Mouse (Mus musculus) natural killer cell, adult 2 months (primary cell): ENCODE results near the gene Nbea.

Experiments
- DNase-seq, 2 experiments: peaks; one replicate each; pipeline ENCODE4 v3.0.0; 2022; ENCODE audit warnings: low spot score in 2 of 2

The Nbea gene

DNA sequence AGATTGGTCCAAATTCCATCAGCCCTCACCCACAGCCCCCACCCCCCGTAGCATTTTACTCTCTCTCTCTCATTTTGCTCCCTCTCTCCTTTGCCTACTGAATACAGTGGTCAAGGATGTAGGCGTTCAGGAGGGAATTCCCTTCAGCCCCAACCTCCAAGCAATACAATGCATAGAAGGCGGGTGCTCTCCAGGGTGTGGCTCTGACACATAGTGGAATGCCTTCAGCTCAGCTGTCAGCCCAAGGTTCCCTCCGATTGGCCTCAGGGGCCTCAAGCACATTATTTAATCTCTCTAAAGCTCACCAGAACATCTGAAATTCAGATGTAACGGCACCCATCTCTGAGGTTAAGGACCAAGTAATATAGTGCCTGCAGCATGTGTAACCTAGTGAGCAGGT is 590.2 kb downstream of the Nbea start:
- no peak for DNase-seq

DNA sequence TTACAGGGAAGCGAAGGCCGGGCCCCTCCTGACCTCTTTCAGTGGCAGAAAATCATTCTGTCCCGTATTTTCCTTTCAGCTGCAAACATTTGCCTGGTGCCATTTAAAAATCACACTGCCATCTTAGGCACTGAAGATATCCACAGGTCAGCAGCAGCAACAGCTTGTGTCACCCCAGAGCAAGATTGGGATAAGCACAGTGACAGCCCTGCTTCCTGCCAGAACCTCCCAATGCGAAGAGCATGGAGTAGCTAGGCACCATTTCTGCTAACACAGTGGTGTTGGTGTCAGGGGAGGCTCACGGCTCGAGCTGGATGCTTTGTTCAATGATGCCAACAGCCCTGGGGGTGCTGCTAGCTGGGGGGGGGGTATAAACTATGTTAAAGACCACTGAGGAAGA is 592.8 kb downstream of the Nbea start:
- no peak for DNase-seq

DNA sequence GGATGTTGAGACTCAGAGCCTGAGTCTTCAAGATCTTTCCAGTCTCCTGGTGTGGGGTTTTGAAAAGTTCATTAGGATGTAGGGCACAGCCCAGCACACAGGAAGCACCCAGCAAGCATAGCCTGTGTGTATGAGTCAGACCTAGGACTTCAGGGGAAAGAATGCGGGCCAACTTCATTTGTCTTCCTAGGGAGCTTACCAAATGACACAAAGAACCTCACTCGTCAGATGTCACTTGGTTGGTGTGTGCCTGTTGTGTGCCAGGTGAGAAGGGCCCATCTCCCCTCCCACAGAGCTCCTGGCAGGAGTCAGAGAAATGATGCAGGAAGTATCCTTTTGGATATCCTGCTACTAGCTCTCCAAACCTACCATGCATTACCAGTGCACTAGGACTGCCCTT is 593.2 kb downstream of the Nbea start:
- no peak for DNase-seq

DNA sequence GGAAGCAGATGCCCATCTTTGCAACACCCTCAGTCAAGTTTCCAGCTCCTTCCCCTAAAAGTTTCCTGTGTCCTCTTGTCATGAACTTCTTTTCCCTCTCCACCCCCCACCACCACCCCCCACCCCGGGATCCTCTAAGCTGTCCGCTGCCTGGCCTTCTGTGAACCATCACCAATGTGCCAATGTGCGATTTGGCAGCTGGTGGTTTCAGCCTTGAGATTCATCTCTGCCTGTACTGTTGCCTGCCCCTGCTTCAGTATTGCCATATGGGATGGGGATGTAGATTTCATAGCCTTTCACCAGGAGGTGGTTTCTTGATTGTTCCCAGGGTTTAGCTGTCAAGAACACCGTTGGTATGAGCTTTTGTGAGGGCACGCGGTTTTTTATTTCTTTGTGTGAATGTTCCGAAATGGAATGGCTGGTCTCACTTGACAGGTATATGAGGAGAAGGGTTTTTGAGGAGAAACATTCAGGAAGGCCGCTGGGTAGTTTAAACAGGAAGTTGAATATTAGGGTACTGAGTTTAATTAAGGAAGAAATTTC is 594.0 kb downstream of the Nbea start:
- DNase-seq = no peak

DNA sequence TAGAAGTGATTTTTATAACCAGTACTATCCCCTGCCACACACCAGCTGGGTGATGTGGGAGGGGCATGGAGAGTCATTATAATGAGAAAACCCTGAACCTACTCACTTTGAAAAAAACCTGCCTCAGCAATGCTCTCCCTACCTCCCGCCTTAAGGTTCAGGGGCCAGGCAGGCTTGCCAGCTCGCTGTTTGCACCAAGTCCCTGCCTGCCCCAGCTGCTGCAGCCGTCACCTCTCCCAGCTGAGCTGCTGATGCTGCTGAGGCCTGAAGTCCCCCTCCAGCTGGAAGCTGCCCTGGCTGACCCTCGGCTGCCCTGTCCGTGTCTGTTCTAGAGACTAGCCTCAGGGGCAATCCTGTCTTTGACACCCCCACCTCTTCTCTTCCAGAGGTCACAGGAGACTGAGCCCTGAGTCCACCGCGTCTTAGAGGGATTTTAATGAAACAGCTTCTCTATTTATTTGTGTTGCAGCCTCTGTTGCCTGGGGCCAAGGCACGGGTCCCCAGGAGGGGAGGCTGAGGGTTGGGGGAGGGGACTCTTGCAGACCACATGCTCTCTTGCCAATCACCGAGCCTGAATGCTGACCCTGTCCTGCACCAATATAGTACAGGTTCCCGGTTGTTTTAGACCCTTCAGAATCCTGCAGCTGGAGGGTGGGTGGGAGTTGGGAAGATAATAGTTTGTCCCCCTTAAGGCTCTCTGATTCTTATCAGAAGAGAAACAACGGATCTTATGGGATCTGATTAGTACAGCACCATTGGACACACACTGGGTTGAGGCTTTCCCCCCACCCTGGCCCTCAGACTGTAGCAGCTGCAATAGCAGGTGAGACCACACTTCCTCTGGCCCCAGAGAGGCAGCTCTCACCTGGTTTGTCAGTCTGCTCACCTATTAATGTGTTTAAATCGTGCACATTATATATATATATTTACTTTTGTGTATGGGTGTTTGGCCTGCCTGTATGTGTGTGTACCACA is 595.2 kb downstream of the Nbea start:
- no peak for DNase-seq

- no peak for DNase-seq
These were observed 596.0 kb downstream of the Nbea start for GRCm38 (mm10) chr3:55587434-55587971.
